Mouse (Mus musculus): Measurements from ENCODE around the gene Socs3. TPM values are rescaled to one million over a fixed set of nuclear protein-coding genes. Genes with fewer than 3 reads are reported as not detected.
A peak's percentile ranks its signal among the peaks of the same experiment; 100 is the strongest.

Socs3 gene
- total and polyA plus RNA-seq, 2 experiments from 2014 or later, result 6.5 to 11.0 TPM

- no peak for DNase-seq
- ATAC-seq, result no peak
- WGBS, result 86% methylated on average over 6 of the region's 6 CpGs
Observed at GRCm38 (mm10) chr11:117951391-117951790, 18.5 kb downstream of the Socs3 start.

GRCm38 (mm10) chr11:117949392-117950091 lies 20.3 kb downstream of the Socs3 start:
- ATAC-seq (peak; percentile 88), DNase-seq (peak; percentile 70)
- H3K9ac ChIP-seq, result peak overlapping the region; percentile 43; the same call in 1 of the 2 replicates
- peaks cover 5% of the 10 kb centered on the region; the same call in 1 of the 2 replicates for H3K4me1 ChIP-seq (ENCODE audit: insufficient read depth)
- H3K4me2 ChIP-seq (ENCODE audit: low read depth), result peak overlapping the region; percentile 53
- no peaks in the 10 kb centered on the region for H3K27me3 ChIP-seq (ENCODE audit: insufficient read depth, low read length)
- no peaks in the 10 kb centered on the region for H3K9me3 ChIP-seq (ENCODE audit: low read length)
- peak overlapping the region; percentile 20 for H3K4me3 ChIP-seq (ENCODE audit: low read depth, low read length)
- no peaks in the 10 kb centered on the region for H3K36me3 ChIP-seq (ENCODE audit: insufficient read depth)
- 2% methylated on average over 49 of the region's 49 CpGs for WGBS
- H3K27ac ChIP-seq (ENCODE audit: low read depth, low read length), result no peak overlapping the region
- TF ChIP-seq CTCF (IDR thresholded peaks at IDR 0.05; ENCODE audit: low read depth), result no peak

More at GRCm38 (mm10) chr11:117951391-117951790, 18.5 kb downstream of the Socs3 start:
- Histone ChIP-seq H3K9me3 (ENCODE audit: low read length) (no peaks in the 10 kb centered on the region), H3K36me3 (ENCODE audit: insufficient read depth) (no peaks in the 10 kb centered on the region), H3K4me3 (ENCODE audit: low read depth, low read length) (no peak overlapping the region), H3K9ac (no peak overlapping the region), H3K27ac (ENCODE audit: low read depth, low read length) (no peak overlapping the region), H3K4me2 (ENCODE audit: low read depth) (no peak overlapping the region), H3K4me1 (ENCODE audit: insufficient read depth) (peaks cover 5% of the 10 kb centered on the region; the same call in 1 of the 2 replicates), H3K27me3 (ENCODE audit: insufficient read depth, low read length) (no peaks in the 10 kb centered on the region)
- no peak for TF ChIP-seq CTCF (IDR thresholded peaks at IDR 0.05; ENCODE audit: low read depth)

GRCm38 (mm10) chr11:117946996-117947419 lies 22.8 kb downstream of the Socs3 start:
- 79% methylated on average over 10 of the region's 10 CpGs for WGBS
- no peaks in the 10 kb centered on the region for H3K9me3 ChIP-seq (ENCODE audit: low read length)
- no peak for TF ChIP-seq CTCF (IDR thresholded peaks at IDR 0.05; ENCODE audit: low read depth)
- no peaks in the 10 kb centered on the region for H3K27me3 ChIP-seq (ENCODE audit: insufficient read depth, low read length)
- no peaks in the 10 kb centered on the region for H3K36me3 ChIP-seq (ENCODE audit: insufficient read depth)
- no peak overlapping the region for H3K9ac ChIP-seq
- H3K4me1 ChIP-seq (ENCODE audit: insufficient read depth), result peaks cover 5% of the 10 kb centered on the region; the same call in 1 of the 2 replicates
- H3K27ac ChIP-seq (ENCODE audit: low read depth, low read length), result no peak overlapping the region
- H3K4me3 ChIP-seq (ENCODE audit: low read depth, low read length), result no peak overlapping the region
- ATAC-seq (no peak), DNase-seq (no peak)
- no peak overlapping the region for H3K4me2 ChIP-seq (ENCODE audit: low read depth)

- Histone ChIP-seq H3K9ac (no peak overlapping the region), H3K4me1 (ENCODE audit: insufficient read depth) (peaks cover 5% of the 10 kb centered on the region; the same call in 1 of the 2 replicates), H3K4me2 (ENCODE audit: low read depth) (no peak overlapping the region), H3K9me3 (ENCODE audit: low read length) (no peaks in the 10 kb centered on the region), H3K4me3 (ENCODE audit: low read depth, low read length) (no peak overlapping the region), H3K27me3 (ENCODE audit: insufficient read depth, low read length) (no peaks in the 10 kb centered on the region), H3K36me3 (ENCODE audit: insufficient read depth) (no peaks in the 10 kb centered on the region), H3K27ac (ENCODE audit: low read depth, low read length) (no peak overlapping the region)
- TF ChIP-seq CTCF (IDR thresholded peaks at IDR 0.05; ENCODE audit: low read depth), result no peak
- no peak for DNase-seq
- 84% methylated on average over 11 of the region's 11 CpGs for WGBS
- no peak for ATAC-seq
Observed at GRCm38 (mm10) chr11:117946195-117946979, 23.5 kb downstream of the Socs3 start.

- no peak for ATAC-seq
- no peak for TF ChIP-seq CTCF (IDR thresholded peaks at IDR 0.05; ENCODE audit: low read depth)
- Histone ChIP-seq H3K9me3 (ENCODE audit: low read length) (no peaks in the 10 kb centered on the region), H3K27me3 (ENCODE audit: insufficient read depth, low read length) (no peaks in the 10 kb centered on the region), H3K9ac (no peak overlapping the region), H3K27ac (ENCODE audit: low read depth, low read length) (no peak overlapping the region), H3K36me3 (ENCODE audit: insufficient read depth) (no peaks in the 10 kb centered on the region), H3K4me2 (ENCODE audit: low read depth) (no peak overlapping the region), H3K4me3 (ENCODE audit: low read depth, low read length) (no peak overlapping the region), H3K4me1 (ENCODE audit: insufficient read depth) (peaks cover 13% of the 10 kb centered on the region)
- DNase-seq, result no peak
- WGBS, result 33% methylated on average over 4 of the region's 4 CpGs
Observed at GRCm38 (mm10) chr11:117941848-117942247, 28.0 kb downstream of the Socs3 start.

- Histone ChIP-seq H3K4me2 (ENCODE audit: low read depth) (no peak overlapping the region), H3K4me3 (ENCODE audit: low read depth, low read length) (no peak overlapping the region), H3K27me3 (ENCODE audit: insufficient read depth, low read length) (no peaks in the 10 kb centered on the region), H3K9me3 (ENCODE audit: low read length) (no peaks in the 10 kb centered on the region), H3K9ac (no peak overlapping the region), H3K4me1 (ENCODE audit: insufficient read depth) (peaks cover 13% of the 10 kb centered on the region), H3K27ac (ENCODE audit: low read depth, low read length) (no peak overlapping the region), H3K36me3 (ENCODE audit: insufficient read depth) (no peaks in the 10 kb centered on the region)
- ATAC-seq (no peak), DNase-seq (no peak)
- 94% methylated on average over 8 of the region's 8 CpGs for WGBS
- no peak for TF ChIP-seq CTCF (IDR thresholded peaks at IDR 0.05; ENCODE audit: low read depth)
Observed at GRCm38 (mm10) chr11:117941325-117941834, 28.5 kb downstream of the Socs3 start.

- Histone ChIP-seq H3K36me3 (ENCODE audit: insufficient read depth) (no peaks in the 10 kb centered on the region), H3K4me2 (ENCODE audit: low read depth) (no peak overlapping the region), H3K27ac (ENCODE audit: low read depth, low read length) (no peak overlapping the region), H3K9me3 (ENCODE audit: low read length) (no peaks in the 10 kb centered on the region), H3K9ac (no peak overlapping the region), H3K27me3 (ENCODE audit: insufficient read depth, low read length) (no peaks in the 10 kb centered on the region), H3K4me3 (ENCODE audit: low read depth, low read length) (no peak overlapping the region), H3K4me1 (ENCODE audit: insufficient read depth) (peaks cover 13% of the 10 kb centered on the region)
- no peak for TF ChIP-seq CTCF (IDR thresholded peaks at IDR 0.05; ENCODE audit: low read depth)
- 88% methylated on average over 6 of the region's 6 CpGs for WGBS
- ATAC-seq, result no peak
- no peak for DNase-seq
Observed at GRCm38 (mm10) chr11:117940881-117941280, 29.0 kb downstream of the Socs3 start.
